In the genomic region with DNA sequence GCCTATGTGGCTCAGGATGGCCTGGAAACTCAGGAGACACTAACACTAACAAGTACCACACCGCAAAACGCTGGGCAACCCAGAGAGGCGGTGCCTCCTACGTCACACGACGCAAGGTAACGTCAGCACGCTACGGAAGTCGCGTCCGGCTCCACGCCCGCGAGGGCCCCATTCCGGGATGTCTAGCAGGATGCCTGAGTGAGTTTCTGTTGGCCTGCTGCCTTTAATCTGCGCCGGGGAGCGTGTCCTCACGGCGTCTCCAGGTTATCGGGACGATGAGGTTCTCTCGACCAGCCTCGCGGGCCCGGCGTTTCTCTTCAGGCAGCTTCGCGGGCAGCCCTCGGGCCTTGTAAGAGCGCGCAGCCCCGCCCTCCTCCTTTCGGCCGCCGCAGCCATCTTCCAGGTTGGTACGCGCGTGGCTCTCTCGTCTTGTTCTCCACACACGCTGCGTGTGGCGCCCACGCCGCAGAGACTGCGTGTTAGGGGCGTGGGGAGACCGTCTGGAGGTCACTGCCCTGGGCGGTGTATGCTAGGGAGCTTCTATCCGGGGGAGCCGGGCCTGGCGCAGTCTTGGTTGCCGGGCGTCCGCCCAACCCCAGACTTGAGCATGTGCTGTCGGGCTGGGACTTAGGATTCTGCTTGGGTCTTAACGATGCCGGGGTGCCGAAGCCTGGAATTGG, we compare ENCODE assay signal across 8 mouse cellular contexts. TPM values are rescaled to one million over a fixed set of nuclear protein-coding genes. Genes with fewer than 3 reads are reported as not detected.
DNase-seq lines count a peak whose midpoint lies in the region; ATAC-seq lines count a peak whose summit lies in the region.

TSS of gene Rpl21 (plus strand) at position 122 of the 680 bp plus-strand sequence.

- peak; percentile 77 for ATAC-seq in megakaryocyte progenitor cell, adult 5-6 weeks (replicated peaks; ENCODE audit: poor library complexity)

- DNase-seq in adipocyte (ENCODE audit: low spot score), result peak; percentile 97
- peak; percentile 99 for DNase-seq in embryo, embryonic 10 days (ENCODE audit: low spot score)
- DNase-seq in gastrocnemius, postnatal 10 days, result peak; percentile 94
- DNase-seq in induced T-regulatory cell, adult 2 months (ENCODE audit: low read depth), result peak; percentile 98
- DNase-seq in left cerebral cortex, adult 9 months (ENCODE audit: low spot score in 2 of 2), result peak; percentile 88 to 95
- DNase-seq in right cerebral cortex, postnatal 14 days, result peak; percentile 93
- peak; percentile 94 to 95 for DNase-seq in urinary bladder, postnatal 36 days (ENCODE audit: low spot score in 2 of 2)

RNA-seq across cellular contexts. Expression of gene Rpl21, which starts in this region (rescaled TPM):
- total RNA-seq in gastrocnemius, postnatal 10 days (2021), result 100 to 1,000 TPM; 258 to 266 TPM
- total RNA-seq in megakaryocyte progenitor cell, adult 5-6 weeks (2015), result 2,785 and 2,819 TPM in 2 replicates
- total RNA-seq in megakaryocyte progenitor cell, adult 5-6 weeks (2017), result 2,136 and 2,277 TPM in 2 replicates

Comparison
In these comparisons a context has a peak if more than half of its experiments do, and no peak if none do; other contexts are left out.
1. Peak in every context shown above with its lines: DNase-seq and ATAC-seq.
2. RNA of gene Rpl21 (total RNA-seq): 2,136 to 2,819 TPM in megakaryocyte progenitor cell, adult 5-6 weeks; 258 to 266 TPM in gastrocnemius, postnatal 10 days; every median in the first group is over 4 times any median in the second.